8 mouse cellular contexts compared by ENCODE assay signal in the genomic region with DNA sequence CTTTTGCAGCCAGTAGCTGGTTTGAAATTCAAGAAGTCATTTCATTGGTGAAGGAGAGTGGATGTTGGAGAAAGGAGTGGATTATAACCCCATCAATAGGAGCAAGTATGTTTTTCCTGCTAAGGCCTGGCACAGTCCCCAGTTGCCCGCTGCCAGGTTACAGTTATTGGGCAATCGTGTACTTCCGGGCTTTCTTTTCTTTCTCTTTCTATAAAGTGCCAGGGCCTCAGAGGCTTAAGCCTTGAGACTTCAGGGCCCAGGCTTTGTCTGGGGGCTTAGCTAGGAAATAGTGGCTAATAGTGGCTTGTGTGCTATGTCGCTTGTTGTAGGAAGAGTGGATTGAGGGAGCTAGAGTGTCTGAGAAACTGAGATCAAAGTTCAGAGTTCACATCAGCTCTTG. TPM values are rescaled to one million over a fixed set of nuclear protein-coding genes. Genes with fewer than 3 reads are reported as not detected.
A peak's percentile ranks its signal among the peaks of the same experiment; 100 is the strongest.
DNase-seq lines count a peak whose midpoint lies in the region; ATAC-seq and TF ChIP-seq lines count a peak whose summit lies in the region.

No protein-coding gene starts in this region.

- intact Hi-C loops in left cerebral cortex, postnatal 14 days (cut with DNase I) = no loop called here

- H3K27me3 ChIP-seq in neural tube, embryonic 11.5 days (ENCODE audit: control insufficient read depth, insufficient read depth, low read length) = no peaks in the 10 kb centered on the region
- no peaks in the 10 kb centered on the region for H3K27me3 ChIP-seq in forebrain, embryonic 14.5 days (replicated peaks; ENCODE audit: control insufficient read depth, insufficient read depth, low read length)
- H3K27me3 ChIP-seq in liver, embryonic 11.5 days (replicated peaks; ENCODE audit: control insufficient read depth, insufficient read depth, low read length) = peaks cover 27% of the 10 kb centered on the region
- H3K27me3 ChIP-seq in myocyte (ENCODE audit: control insufficient read depth, insufficient read depth, insufficient read length) = no peaks in the 10 kb centered on the region

- H3K79me2 ChIP-seq in myocyte (ENCODE audit: control insufficient read depth, insufficient read depth) = peaks cover 41% of the 10 kb centered on the region

- H3K9me3 ChIP-seq in neural tube, embryonic 11.5 days (ENCODE audit: control insufficient read depth, low read length) = no peaks in the 10 kb centered on the region
- H3K9me3 ChIP-seq in forebrain, embryonic 14.5 days (replicated peaks; ENCODE audit: control insufficient read depth, low read length) = no peaks in the 10 kb centered on the region
- no peaks in the 10 kb centered on the region for H3K9me3 ChIP-seq in liver, embryonic 11.5 days (ENCODE audit: control insufficient read depth, low read length)

- H3K27ac ChIP-seq in neural tube, embryonic 11.5 days (ENCODE audit: low read depth, low read length) = no peak overlapping the region
- H3K27ac ChIP-seq in forebrain, embryonic 14.5 days (ENCODE audit: low read depth, low read length) = peak overlapping the region; percentile 86
- H3K27ac ChIP-seq in liver, embryonic 11.5 days (ENCODE audit: low read depth, low read length) = no peak overlapping the region

- H3ac ChIP-seq in myocyte (ENCODE audit: control insufficient read depth, insufficient read length) = no peak overlapping the region

- DNase-seq in neural tube, embryonic 11.5 days (ENCODE audit: low spot score) = no peak
- no peak for DNase-seq in neural tube, embryonic 10.5 days (ENCODE audit: extremely low spot score, low spot score)
- peak; percentile 74 for DNase-seq in forebrain, embryonic 14.5 days (ENCODE audit: low spot score)
- DNase-seq in liver, embryonic 11.5 days (ENCODE audit: low spot score) = no peak
- no peak for DNase-seq in right cerebral cortex, adult 18-20 months
- no peak for DNase-seq in left cerebral cortex, postnatal 14 days (ENCODE audit: low spot score in 2 of 2)
- DNase-seq in right cerebral cortex, postnatal 4 days = no peak

- H3K9ac ChIP-seq in neural tube, embryonic 11.5 days (ENCODE audit: low read length) = peak overlapping the region; percentile 73
- peak overlapping the region; percentile 78; the same call in 1 of the 2 replicates for H3K9ac ChIP-seq in forebrain, embryonic 14.5 days (ENCODE audit: low read length)
- H3K9ac ChIP-seq in liver, embryonic 11.5 days (ENCODE audit: low read depth, low read length) = no peak overlapping the region

- 41% methylated on average over 4 of the region's 4 CpGs for WGBS in neural tube, embryonic 11.5 days
- WGBS in forebrain, embryonic 14.5 days = 6% methylated on average over 4 of the region's 4 CpGs
- 81% methylated on average over 4 of the region's 4 CpGs for WGBS in liver, embryonic 11.5 days

- peak overlapping the region; percentile 73 for H3K4me2 ChIP-seq in neural tube, embryonic 11.5 days (ENCODE audit: low read depth)
- peak overlapping the region; percentile 70 for H3K4me2 ChIP-seq in forebrain, embryonic 14.5 days (ENCODE audit: low read length)
- peak overlapping the region; percentile 90 for H3K4me2 ChIP-seq in liver, embryonic 11.5 days
- peak overlapping the region; percentile 94 for H3K4me2 ChIP-seq in myocyte (ENCODE audit: low read depth)

- H3K4me1 ChIP-seq in neural tube, embryonic 11.5 days (ENCODE audit: control insufficient read depth, insufficient read depth, low read length) = peaks cover 42% of the 10 kb centered on the region
- H3K4me1 ChIP-seq in forebrain, embryonic 14.5 days (ENCODE audit: control insufficient read depth, insufficient read depth, low read length) = peaks cover 44% of the 10 kb centered on the region
- H3K4me1 ChIP-seq in liver, embryonic 11.5 days (replicated peaks; ENCODE audit: control insufficient read depth, insufficient read depth, low read length) = peaks cover 3% of the 10 kb centered on the region; the same call in 1 of the 2 replicates

- H3K4me3 ChIP-seq in neural tube, embryonic 11.5 days (ENCODE audit: low read depth, low read length) = peak overlapping the region; percentile 57
- peak overlapping the region; percentile 71 for H3K4me3 ChIP-seq in forebrain, embryonic 14.5 days (ENCODE audit: low read depth, low read length)
- H3K4me3 ChIP-seq in liver, embryonic 11.5 days (ENCODE audit: low read depth, low read length) = no peak overlapping the region
- peak overlapping the region; percentile 56 for H3K4me3 ChIP-seq in myocyte

- ATAC-seq in neural tube, embryonic 11.5 days (ENCODE audit: insufficient read depth, low FRiP score, low TSS enrichment) = no peak
- peak; percentile 10 for ATAC-seq in forebrain, embryonic 14.5 days
- no peak for ATAC-seq in liver, embryonic 11.5 days (replicated peaks; ENCODE audit: low FRiP score)

- TF ChIP-seq POLR2A in myocyte (IDR thresholded peaks at IDR 0.05; ENCODE audit: insufficient read length, low read depth) = no peak

- H3K36me3 ChIP-seq in neural tube, embryonic 11.5 days (ENCODE audit: control insufficient read depth, insufficient read depth, low read length) = no peaks in the 10 kb centered on the region
- 0 out of 2 replicates have a peak, but pooled peaks cover 3% of the 10 kb centered on the region for H3K36me3 ChIP-seq in forebrain, embryonic 14.5 days (ENCODE audit: control insufficient read depth, insufficient read depth, low read length)
- H3K36me3 ChIP-seq in liver, embryonic 11.5 days (ENCODE audit: control insufficient read depth, insufficient read depth, low read length) = no peaks in the 10 kb centered on the region
- no peaks in the 10 kb centered on the region for H3K36me3 ChIP-seq in myocyte (ENCODE audit: control insufficient read depth, insufficient read depth)

TF ChIP-seq in myocyte, 11 proteins besides CTCF, POLR2A, EP300 and RAD21:
- TF ChIP-seq CEBPB (IDR thresholded peaks at IDR 0.05; ENCODE audit: insufficient read depth, poor library complexity, severe bottlenecking) (peak; percentile 95), REST (IDR thresholded peaks at IDR 0.05; ENCODE audit: insufficient read depth, insufficient read length) (no peak)

RNA-seq across cellular contexts. Expression of a gene that starts 1.5 kb away (rescaled TPM):
- polyA plus RNA-seq in neural tube, embryonic 11.5 days (2014; fragmentation: Nextera tagmentation; extraction: Ambion mirVana) = 24.4 and 25.4 TPM in 2 replicates
- polyA plus RNA-seq in forebrain, embryonic 14.5 days (2014; fragmentation: Nextera tagmentation; extraction: Ambion mirVana) = 18.8 and 20.1 TPM in 2 replicates
- polyA plus RNA-seq in liver, embryonic 11.5 days (2014; fragmentation: Nextera tagmentation; extraction: Ambion mirVana) = 1.2 and 2.0 TPM in 2 replicates
- polyA plus RNA-seq in myocyte (2012; fragmentation: generic; extraction: Trizol) = 6.0 TPM
- total RNA-seq in left cerebral cortex, postnatal 14 days (2021) = 1 to 10 TPM; 1.6 to 1.7 TPM

RNA-seq across cellular contexts. Expression of a gene that starts 19.0 kb away (rescaled TPM):
- polyA plus RNA-seq in neural tube, embryonic 11.5 days (2014; fragmentation: Nextera tagmentation; extraction: Ambion mirVana) = 1.3 and 2.5 TPM in 2 replicates
- 3.4 TPM in 2 replicates for polyA plus RNA-seq in forebrain, embryonic 14.5 days (2014; fragmentation: Nextera tagmentation; extraction: Ambion mirVana)
- 0.05 TPM in 1 of 2 replicates, not detected in the other for polyA plus RNA-seq in liver, embryonic 11.5 days (2014; fragmentation: Nextera tagmentation; extraction: Ambion mirVana)
- polyA plus RNA-seq in myocyte (2012; fragmentation: generic; extraction: Trizol) = 12.4 TPM
- total RNA-seq in left cerebral cortex, postnatal 14 days (2021) = 10 to 100 TPM; 13.1 to 16.8 TPM
